Mouse (Mus musculus): ENCODE results near the gene Enthd1.

GRCm38 (mm10) chr15:80544115-80544514, 20.8 kb downstream of the Enthd1 start:
- TF ChIP-seq CTCF (conservative IDR thresholded peaks at IDR 0.05; ENCODE audit: low read length) (no peak), NANOG (IDR thresholded peaks at IDR 0.05; ENCODE audit: borderline replicate concordance, low read length) (no peak)
